Mouse (Mus musculus) adrenal gland, adult 18-20 months (tissue): ENCODE data around the gene Elovl6. TPM values are rescaled to one million over a fixed set of nuclear protein-coding genes. Genes with fewer than 3 reads are reported as not detected.

Experiments
- DNase-seq, 2 experiments: peaks; one replicate each; pipeline ENCODE4 v3.0.0; 2021 to 2022; ENCODE audit warnings: low spot score in 2 of 2
- long read RNA-seq, 2 experiments: library from polyadenylated mRNA; stranded (forward); transcript quantifications; one replicate each; pipeline ENCODE4 v2.0.0; 2021
- total RNA-seq, 2 experiments: library from RNA; stranded (reverse); gene quantifications; 1 replicate in 1 of 2; 2 replicates in 1 of 2; pipeline ENCODE4 v1.2.3; 2021

The Elovl6 gene
- total RNA-seq = 100 to 1,000 TPM; 124 to 187 TPM
- long read RNA-seq, experiment 1, full-length matches to known transcripts = 99 of 106 reads
- long read RNA-seq, experiment 1, partial matches to known transcripts = 0 of 106 reads
- long read RNA-seq, experiment 1, other reads (novel, unspliced or antisense) = 7 of 106 reads
- long read RNA-seq, experiment 2, full-length matches to known transcripts = 162 of 204 reads
- long read RNA-seq, experiment 2, partial matches to known transcripts = 26 of 204 reads
- long read RNA-seq, experiment 2, other reads (novel, unspliced or antisense) = 16 of 204 reads

DNA sequence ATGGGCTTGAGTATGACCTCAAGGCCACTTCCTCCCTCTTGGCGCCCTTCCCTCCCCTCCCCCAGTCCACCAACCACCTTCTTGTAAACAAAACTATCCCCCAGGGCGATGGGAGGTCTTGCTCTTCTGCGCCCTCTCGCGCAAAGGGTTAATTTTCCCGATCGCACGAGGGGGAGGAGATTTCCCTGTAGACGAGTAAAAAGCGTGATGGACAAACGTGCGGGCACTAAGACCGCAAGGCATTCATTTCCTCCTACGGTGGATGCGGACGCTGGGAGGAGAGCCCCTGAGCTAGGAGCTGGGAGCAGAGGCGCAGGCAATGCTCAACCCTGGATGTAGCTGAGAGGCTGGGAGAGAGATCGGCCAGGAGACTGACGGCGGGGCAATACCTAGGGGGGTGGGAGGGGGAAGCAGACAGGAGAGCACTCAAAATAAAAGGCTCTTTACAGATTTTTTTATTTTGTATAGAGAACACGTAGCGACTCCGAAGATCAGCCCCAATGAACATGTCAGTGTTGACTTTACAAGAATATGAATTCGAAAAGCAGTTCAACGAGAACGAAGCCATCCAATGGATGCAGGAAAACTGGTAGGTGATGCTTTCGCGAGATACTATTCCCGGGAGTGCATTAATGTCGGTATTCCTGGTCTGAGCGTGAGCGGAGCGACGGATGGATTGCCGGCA, at the start of gene Elovl6:
Elovl6 (plus strand) TSS at position 176 of the 685 bp plus-strand sequence.
- DNase-seq = peak; percentile 64 to 74

DNA sequence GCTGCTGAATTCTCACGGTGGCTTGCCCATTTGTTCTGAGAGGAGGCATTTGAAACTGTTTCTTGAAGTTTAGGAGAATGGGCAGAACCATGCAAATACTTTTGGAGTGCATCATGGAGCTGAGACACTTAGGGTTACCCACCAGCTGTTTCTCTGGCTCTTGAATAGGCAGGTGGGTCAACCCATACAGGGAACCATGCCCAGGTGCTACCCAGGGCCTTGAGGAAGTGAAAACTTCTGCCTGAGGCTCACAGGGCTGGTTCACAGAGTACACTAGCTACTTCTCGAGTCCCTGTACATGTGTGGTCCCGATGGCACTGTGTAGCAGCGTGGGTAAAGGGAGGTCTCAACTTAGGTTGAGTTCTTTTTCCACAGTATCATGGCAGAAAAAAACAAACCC, 43.4 kb upstream of the Elovl6 start:
- DNase-seq = no peak

DNA sequence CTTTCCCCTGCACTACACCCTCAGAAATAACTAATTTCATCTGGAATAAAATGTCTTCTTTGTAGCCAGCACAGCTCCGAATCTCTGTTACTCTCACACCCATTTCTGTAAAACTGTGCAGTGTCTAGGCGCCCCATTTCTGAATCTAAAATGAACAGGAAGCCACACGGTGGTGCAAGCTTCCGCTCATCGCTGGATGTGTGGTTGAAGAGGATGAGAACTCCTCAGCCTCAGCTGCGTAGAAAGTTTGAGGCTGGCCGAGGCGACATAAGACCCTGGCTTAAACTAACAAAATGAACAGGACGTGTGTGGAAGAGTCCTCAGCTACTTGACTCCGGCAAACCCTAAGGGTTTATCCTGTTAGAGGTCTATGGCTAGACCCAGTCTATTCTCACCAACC, 38.0 kb upstream of the Elovl6 start:
- DNase-seq = no peak

DNA sequence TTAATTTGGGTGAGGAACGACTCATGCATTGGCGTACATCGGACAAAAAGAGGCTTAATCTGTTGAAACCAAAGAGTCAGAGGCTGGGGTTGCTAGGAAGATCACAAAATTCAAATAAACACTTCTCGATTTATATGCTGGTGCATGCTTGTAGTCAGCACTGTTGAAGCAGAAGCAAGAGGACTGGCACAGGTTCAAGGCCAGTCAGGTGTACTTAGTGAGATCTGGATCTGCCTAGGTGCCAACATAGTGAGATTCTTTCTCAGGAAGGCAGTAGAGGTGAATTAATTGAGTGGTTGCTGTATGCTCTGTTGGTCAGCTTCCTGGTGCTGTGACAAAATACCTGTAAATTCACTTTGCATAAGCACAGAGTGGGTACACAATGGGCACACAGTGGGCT, 37.4 kb upstream of the Elovl6 start:
- DNase-seq = no peak

DNA sequence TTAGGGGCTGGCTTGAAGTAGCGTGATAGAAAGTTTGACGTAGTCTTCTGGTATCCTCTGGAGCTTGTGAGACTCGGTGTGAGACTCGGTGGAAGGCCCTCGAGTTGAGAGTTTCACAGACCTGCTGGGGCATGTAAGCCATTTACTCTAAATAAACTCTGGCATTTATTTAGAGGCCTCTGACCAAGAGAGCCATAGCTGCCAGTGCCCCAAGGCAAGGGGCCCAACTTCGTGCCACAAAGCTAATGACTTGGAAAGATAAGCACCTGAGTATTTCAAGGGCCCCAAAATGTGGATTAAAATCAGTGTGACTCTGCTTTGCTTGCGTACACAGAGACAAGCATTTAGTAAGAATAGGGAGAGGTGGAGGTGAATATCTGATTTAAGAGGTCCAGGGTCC, 28.4 kb upstream of the Elovl6 start:
- no peak for DNase-seq

DNA sequence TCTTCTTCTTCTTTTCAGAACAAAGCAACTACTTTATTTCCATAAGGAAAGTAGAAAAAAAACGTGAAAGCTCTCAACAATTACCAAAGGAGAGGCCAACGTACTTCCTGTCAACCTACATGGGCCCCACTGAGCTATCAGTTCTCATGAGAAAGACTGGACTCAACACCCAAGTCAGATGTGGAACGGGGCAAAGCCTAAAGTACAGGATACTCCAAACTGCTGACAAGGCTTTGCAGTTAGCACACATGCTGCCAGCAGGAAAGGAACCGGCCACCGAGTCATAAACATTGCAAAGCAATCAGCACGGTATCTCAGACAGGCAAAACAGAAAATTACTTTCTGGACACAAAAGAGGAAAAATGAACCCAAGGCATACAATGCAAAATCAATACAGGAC, 27.2 kb upstream of the Elovl6 start:
- DNase-seq = no peak

DNA sequence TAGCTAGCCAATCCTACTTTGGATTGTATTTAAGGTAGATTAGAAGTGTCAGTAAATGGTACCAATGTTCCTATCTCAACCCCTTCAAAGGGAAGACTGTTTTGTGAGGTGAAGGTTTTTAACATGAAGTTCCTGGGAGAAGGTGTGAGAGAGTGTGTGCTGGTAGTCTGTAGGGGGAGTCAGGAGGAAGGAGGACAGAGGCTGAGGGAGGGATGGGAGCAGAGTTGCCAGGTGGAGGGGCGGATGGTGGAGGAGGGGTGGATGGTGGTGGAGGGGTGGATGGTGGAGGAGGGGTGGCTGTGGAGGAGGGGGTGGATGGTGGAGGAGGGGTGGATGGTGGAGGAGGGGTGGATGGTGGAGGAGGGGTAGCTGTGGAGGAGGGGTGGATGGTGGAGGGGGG, 24.4 kb upstream of the Elovl6 start:
- DNase-seq = no peak

DNA sequence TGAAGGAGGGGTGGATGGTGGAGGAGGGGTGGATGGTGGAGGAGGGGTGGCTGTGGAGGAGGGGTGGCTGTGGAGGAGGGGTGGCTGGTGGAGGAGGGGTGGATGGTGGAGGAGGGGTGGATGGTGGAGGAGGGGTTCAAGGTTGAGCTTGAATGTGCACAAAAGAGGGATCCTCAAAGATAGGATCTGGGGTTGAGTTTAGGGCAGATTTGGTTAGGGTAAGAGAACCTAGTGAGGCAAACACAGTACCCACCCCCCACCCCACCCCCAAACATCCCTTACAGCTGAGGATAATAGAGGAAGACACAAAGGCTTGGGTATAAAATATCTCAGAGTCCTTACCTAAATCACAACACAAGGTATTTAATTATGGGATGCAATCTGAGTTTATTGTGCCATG, 23.6 kb upstream of the Elovl6 start:
- no peak for DNase-seq

DNA sequence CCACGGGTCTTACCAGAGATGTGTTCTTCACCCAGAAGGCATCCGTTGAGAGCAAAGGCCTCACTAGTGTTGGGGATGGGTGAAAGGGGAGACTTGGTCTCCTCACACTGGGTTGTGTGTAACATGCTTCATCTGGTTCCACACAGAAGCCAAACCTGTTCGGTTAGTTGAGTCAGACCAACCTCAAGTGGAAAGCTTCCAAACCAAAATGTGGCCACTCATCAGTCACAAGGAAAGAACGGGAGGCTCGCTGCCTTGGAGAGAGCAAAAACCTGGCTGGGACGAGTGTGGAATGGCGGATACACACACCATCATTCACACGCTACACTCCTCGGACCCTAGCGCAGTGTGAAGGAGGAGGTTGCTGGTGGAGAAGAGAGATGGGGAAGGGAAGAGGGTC, 22.4 kb upstream of the Elovl6 start:
- DNase-seq = no peak

DNA sequence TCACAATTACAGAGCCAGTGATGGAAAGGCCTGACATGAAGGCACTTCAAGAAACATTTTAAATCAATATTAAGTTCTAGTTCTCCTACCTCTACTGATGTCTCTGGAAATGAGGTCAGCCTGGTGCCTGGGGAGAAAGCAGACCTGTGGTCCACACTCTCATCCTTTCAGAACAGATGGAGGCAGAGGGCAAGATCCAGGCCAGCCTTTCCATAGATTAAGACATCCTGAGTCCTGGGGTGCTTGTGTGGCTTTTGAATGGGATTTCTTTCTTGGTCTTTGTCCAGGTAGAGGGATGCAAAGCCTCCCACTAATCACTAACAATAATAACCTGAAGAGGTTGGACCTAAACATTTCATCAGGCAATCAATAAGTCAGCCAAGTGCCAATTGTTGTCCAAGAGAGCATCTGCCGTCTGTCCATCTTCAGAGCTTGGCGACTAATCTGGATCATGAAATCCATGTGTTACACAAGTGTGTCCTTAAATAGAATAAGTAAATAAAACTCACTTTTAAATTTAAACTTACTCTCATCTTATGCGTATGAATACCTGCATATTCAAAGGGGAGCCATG, 16.2 kb upstream of the Elovl6 start:
- no peak for DNase-seq

DNA sequence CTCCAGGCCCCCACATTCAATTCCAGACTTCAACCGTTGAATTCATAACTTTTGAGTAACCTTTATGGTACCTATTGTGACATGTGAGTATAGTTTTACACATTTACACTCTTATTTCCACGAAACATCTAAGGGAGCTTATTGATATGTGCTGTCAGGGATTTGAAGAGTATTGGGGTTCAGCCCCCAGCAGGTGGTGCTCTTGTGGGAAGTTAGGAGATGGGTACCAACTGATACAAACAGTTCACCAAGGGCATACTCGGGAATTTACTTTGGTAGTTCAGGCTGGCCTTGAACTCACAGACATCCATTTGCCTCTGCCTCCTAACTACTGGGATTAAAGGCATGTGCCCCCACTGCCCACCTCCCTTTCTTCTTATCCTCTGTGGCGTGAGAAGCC, 11.7 kb upstream of the Elovl6 start:
- DNase-seq = peak in 1 of 2 experiments; percentile 43

DNA sequence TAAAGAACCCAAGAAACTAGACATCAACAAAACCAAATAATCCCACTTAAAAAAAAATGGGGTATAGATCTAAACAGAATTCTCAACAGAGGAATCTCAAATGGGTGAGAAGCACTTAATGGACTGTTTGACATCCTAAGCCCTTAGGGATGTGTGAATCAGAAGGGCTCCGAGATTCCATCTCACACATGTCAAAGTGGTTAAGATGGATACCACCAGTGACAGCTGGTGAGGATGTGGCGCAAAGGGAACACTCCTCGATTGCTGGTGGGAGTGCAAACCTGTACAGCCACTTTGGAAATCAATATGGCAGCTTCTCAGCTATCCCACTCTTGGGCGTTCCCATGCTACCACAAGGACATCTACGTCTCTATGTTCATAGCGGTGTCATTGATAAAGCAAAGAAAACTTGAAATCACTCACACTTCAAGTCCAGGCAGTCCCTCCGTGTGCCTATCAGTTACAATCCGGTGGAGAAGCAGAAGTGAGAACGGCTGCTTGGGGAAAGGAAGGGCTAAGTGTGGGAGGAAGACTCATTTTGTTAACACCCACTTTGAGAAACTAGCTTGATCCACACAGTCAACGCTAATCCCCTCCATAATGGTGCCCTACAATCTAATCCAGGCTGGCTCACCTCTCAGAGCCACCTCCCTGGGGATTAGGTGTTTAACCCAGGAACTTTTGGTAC, 8.6 kb upstream of the Elovl6 start:
- no peak for DNase-seq

DNA sequence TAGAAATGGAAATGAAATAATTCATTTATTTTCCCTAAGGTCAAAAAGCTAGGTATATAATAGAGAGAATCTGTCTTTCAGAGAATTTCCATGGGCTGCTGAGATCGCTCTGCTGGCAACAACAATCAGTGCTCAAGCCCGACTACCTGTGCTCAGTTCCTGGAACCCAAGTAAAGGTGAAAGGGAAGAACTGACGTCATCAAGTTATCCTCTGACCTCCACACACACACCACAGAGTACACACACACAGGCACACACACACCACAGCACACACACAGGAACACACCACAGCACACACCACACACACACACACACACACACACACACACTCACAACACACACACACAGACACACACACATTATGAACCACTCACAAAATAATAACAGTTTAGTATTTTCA, 5.1 kb upstream of the Elovl6 start:
- no peak for DNase-seq

DNA sequence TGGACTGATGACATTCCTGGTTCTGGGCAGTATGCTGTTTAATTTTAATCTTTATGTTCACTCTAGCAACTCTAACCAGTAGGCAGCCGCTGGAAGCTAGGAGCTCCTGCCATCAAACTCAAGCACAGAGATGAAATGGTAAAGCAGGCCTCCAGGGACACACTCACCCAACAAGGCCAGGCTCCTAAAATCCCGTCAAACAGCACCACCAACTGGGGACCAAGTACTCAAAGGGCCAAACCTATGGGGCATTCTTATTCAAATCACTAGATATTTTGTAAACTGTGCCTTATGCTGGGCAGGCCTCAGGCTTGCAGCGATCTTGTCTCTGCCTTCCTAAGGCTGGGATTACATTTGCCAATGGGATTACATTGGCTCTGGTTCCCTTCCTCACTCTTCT, 2.8 kb upstream of the Elovl6 start:
- no peak for DNase-seq

DNA sequence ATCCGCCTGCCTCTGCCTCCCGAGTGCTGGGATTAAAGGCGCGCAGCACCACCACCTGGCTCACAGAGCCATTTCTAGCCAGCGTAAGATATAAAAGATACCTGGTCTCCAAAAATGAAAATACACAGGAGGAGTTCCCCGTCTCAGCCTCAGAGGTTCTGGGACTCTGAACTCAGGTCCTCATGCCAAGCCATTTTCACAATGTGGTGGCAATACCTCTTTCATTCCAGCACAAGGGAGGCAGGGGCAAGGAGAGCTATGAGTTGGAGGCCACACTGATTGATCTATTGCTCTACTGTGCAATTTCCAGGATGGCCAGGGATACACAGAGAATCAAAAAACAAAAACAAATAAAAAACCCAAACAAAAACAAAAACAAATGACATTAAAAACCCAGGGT, 1.7 kb upstream of the Elovl6 start:
- DNase-seq = no peak

DNA sequence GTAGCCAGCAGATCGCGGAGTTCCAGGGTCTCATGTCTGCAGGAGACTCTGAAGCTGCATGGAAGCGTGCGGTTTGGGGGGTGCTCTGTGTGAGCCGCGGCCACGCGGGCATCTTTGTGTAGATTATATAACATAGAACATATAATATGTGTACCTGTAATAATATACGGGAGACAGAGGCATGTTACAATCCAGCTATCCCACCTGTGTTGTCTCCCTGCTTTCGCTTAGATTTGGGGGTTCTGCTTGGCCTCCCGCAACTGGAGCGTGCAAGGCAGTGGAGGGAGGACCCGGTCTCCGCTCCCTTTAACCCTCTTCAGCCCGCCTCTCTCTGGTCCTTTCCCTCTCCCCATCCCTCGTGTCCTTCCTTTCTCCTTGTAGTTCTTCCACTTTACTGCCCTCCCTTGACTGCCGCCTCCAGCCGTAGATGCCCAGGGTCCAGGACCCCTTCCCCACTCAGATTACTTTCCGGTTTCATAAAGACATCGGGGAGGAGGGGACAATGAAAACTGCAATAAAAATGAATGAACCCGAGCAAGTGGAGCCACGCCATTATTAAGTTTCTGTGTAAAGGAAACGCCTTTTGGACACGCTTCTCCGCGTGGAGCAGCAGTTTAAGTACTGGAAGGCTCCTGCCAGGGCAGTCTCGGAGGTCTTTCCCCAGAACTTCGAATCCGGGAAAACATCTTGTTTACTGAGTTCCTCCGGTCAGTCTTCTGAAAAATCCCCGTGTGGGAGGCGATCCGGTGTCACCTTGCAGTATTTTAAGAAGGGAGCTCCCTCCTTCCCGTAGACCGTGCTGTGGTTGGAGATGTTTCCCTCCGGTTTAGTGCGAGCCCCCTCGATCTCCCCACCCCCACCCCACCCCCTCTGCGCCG, 949 bp downstream of the Elovl6 start:
- DNase-seq = peak; percentile 35 to 44

DNA sequence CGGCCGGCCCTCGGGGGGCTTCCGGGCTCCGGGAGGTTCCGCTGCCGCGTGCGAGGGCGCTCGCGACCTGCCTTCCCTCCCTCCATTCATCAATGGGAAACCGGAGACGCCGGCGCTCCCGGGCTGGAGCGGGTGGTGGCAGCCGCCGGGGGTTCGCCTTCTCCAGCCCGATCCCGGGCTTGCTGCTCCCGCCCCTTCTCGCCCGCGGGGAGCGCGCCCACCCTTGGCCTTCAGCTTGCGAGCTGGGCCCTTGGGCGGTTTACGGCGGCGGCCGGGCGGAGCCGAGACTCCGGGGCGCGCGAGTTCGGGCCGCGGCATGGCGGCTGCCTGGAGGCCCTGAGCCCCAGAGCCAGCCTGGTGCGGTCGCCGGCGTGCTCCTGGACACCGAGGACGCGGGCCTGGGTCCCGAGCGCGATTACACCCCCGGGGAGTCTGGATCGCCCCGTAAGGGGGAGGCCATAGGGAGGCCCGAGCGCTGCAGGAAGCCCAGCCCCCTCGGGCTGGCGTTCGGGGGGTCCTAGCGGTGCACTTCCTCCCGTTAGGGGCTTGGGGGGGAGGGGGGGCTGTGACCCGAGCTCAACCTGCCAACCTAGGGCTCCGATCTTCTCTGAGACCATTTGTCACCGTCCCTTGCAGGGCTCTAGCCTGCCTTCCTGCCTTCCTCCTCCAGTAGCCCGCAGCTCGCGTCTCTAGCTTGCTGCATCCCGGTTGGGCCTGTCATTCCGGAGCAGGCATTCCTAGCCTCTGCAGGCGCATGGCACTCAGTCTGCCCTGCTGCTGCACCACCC, 1.8 kb downstream of the Elovl6 start:
- DNase-seq = peak; percentile 76

DNA sequence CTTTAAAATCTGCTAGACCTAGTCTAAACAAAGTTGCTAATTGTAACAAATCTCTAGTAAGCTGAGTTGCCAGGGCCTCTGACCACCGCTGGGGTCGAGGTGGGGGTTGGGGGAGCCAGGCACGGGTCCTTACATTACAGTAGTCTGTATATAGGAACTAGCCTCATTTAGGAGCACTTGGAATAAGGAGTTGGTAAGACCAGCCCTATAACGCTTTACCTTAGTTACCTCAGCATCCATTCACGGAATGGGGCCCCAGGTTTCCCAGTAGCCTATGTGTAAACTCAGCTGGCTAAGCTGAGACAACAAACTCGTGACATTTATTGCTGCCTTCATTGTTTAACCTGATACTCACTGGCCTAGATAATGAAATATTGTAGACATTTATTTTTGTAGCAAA, 3.3 kb downstream of the Elovl6 start:
- DNase-seq = no peak

DNA sequence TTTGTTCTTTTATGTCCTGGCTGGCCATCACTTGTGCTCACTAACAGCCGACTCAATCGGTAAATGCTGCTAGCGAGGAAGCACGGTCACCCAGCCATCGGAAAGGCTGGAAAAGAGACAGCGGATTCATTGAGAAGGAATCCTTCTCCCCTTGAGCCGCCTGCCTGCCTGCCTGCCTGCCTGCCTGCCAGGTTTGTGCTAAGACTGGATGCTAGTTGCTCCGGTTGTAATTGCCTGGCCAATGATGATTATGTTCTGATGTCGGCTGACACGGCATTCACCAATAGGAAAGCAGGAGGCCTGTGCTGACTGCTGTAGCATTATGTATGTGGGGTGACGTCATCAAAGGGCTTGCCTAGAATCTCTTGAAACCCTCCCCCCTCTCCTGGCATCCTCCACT, 4.0 kb downstream of the Elovl6 start:
- DNase-seq = peak; percentile 81 to 84

DNA sequence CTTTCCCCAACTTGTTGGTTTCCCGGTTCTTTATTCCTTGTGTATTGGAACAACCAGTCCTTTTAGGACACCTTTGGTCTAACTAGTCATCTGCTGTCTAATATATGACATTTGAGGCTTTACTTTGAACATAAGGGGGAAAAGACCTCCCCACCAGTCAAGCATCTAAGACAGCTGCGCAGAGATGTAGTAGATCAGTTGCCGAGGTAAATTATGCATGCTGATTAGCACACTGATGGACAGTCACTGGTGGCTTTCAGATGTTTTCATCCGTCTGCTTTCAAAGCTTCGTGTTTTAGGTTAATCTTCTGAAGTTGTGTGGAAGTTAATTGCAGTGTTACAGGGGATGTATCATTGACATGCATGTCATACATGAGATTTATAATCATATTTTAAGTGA, 5.8 kb downstream of the Elovl6 start:
- DNase-seq = no peak
